Mouse (Mus musculus) cerebellum, adult 2 months (tissue): Measurements from ENCODE around the gene Napa.

ENCODE experiments used
- CTCF ChIP-seq: fragments of 200-500 bp; IDR thresholded peaks from 2 replicates; pipeline ENCODE4 v1.5.1; 2011; ENCODE audit warnings: low read depth, mild to moderate bottlenecking, control low read depth, low read length, moderate library complexity, borderline replicate concordance; ENCODE audit not compliant: insufficient read depth
- POLR2A ChIP-seq: fragments of 200-500 bp; IDR thresholded peaks from 2 replicates; pipeline ENCODE4 v1.6.1; 2011; ENCODE audit warnings: low read length, control low read depth, borderline replicate concordance; ENCODE audit not compliant: insufficient read depth

- no peak for TF ChIP-seq POLR2A
- no peak for TF ChIP-seq CTCF
These were observed 34.7 kb downstream of the Napa start for GRCm38 (mm10) chr7:16132926-16133325.
